Comparison of ENCODE assay signal across 28 mouse cellular contexts in the genomic region with DNA sequence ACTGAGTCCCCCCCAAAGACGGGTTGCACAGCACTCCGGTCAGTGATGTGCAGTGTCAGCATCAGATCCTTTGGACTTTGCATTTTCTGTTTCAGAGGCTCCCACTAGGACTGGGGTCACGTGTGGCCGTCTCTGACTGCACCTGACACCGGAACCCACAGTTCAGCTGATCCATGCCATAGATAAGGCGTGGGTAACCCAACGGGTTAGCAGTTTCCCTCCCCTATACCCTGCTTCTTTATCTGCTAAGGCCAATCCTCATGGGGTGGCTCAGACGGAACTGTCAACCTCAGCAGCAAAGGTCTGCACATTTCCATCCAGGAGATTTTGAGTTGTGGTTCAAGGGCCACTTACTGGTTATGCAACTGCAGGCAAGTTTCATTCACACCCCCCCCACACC. TPM values are rescaled to one million over a fixed set of nuclear protein-coding genes. Genes with fewer than 3 reads are reported as not detected.
DNase-seq lines count a peak whose midpoint lies in the region; ATAC-seq and TF ChIP-seq lines count a peak whose summit lies in the region.
"Had no signal": no experiment of that assay in that cellular context is flagged by ENCODE, and none has a peak within 500 bp of the region (broad histone marks: within the 10 kb centered on the region; RNA-seq: fewer than 3 reads in every experiment).

No protein-coding gene starts in this region.

- no peak overlapping the region for H3K27ac ChIP-seq in kidney, embryonic 16.5 days (ENCODE audit: low read length)
- peak overlapping the region; percentile 14 for H3K27ac ChIP-seq in MEL (ENCODE audit: control insufficient read depth, low read depth, low read length)
- H3K27ac ChIP-seq in kidney, postnatal 0 days, result no peak overlapping the region
- H3K27ac ChIP-seq in liver, embryonic 13.5 days, result 0 out of 2 replicates have a peak overlapping the region, but pooled peaks have one; percentile 1
- H3K27ac ChIP-seq: forebrain, embryonic 10.5 days; heart, adult 2 months; heart, embryonic 13.5 days; hindbrain, postnatal 0 days; limb, embryonic 15.5 days; midbrain, embryonic 13.5 days had no signal

- 82% methylated on average over 8 of the region's 8 CpGs for WGBS in kidney, embryonic 16.5 days
- WGBS in kidney, postnatal 0 days, result 79% methylated on average over 8 of the region's 8 CpGs
- WGBS in liver, embryonic 13.5 days (ENCODE audit: insufficient replicate concordance), result 28% methylated on average over 8 of the region's 8 CpGs

- no peak overlapping the region for H3K4me3 ChIP-seq in kidney, embryonic 16.5 days (ENCODE audit: low read length)
- H3K4me3 ChIP-seq in MEL (ENCODE audit: control insufficient read depth in 1 of 2, insufficient read depth in 1 of 2, low read depth in 2 of 2, low read length in 2 of 2), result no peak overlapping the region
- H3K4me3 ChIP-seq in kidney, postnatal 0 days (replicated peaks; ENCODE audit: low read depth, low read length), result no peak overlapping the region
- no peak overlapping the region for H3K4me3 ChIP-seq in liver, embryonic 13.5 days (replicated peaks)
- H3K4me3 ChIP-seq: forebrain, embryonic 10.5 days; heart, adult 2 months; heart, embryonic 13.5 days; limb, embryonic 15.5 days; midbrain, embryonic 13.5 days had no signal

- TF ChIP-seq CTCF in MEL (IDR thresholded peaks at IDR 0.05 in 2 of 3, conservative IDR thresholded peaks at IDR 0.05 in 1 of 3; ENCODE audit: control insufficient read depth in 1 of 3, insufficient read depth in 1 of 3, low read depth in 2 of 3, low read length in 3 of 3, poor library complexity in 1 of 3, severe bottlenecking in 1 of 3), result no peak
- TF ChIP-seq CTCF in kidney, postnatal 0 days (IDR thresholded peaks at IDR 0.05; ENCODE audit: low read depth), result no peak

- H3K27me3 ChIP-seq in kidney, embryonic 16.5 days (ENCODE audit: insufficient read depth, low read length), result no peaks in the 10 kb centered on the region
- no peaks in the 10 kb centered on the region for H3K27me3 ChIP-seq in MEL (ENCODE audit: control insufficient read depth in 1 of 2, insufficient read depth in 2 of 2, low read length in 2 of 2)
- no peaks in the 10 kb centered on the region for H3K27me3 ChIP-seq in kidney, postnatal 0 days (ENCODE audit: insufficient read depth, low read length)
- no peaks in the 10 kb centered on the region for H3K27me3 ChIP-seq in liver, embryonic 13.5 days
- H3K27me3 ChIP-seq: heart, embryonic 13.5 days; limb, embryonic 15.5 days; midbrain, embryonic 13.5 days had no signal

- peaks cover 5% of the 10 kb centered on the region for H3K36me3 ChIP-seq in kidney, embryonic 16.5 days (ENCODE audit: insufficient read depth, low read length)
- H3K36me3 ChIP-seq in MEL (ENCODE audit: control insufficient read depth in 1 of 2, insufficient read depth in 2 of 2, low read length in 2 of 2), result peaks cover 7 to 15% of the 10 kb centered on the region in 2 experiments
- H3K36me3 ChIP-seq in kidney, postnatal 0 days (ENCODE audit: insufficient read depth, low read length), result no peaks in the 10 kb centered on the region; the same call in 1 of the 2 replicates
- peaks cover 12% of the 10 kb centered on the region for H3K36me3 ChIP-seq in liver, embryonic 13.5 days

- no peak for ATAC-seq in kidney, embryonic 16.5 days (ENCODE audit: low FRiP score, low TSS enrichment)
- ATAC-seq in kidney, postnatal 0 days (replicated peaks; ENCODE audit: low FRiP score, low read depth), result 0 out of 2 replicates have a peak, but pooled peaks have one; percentile 9
- ATAC-seq in liver, embryonic 13.5 days (ENCODE audit: low read depth), result no peak
- ATAC-seq: forebrain, embryonic 16.5 days; hindbrain, postnatal 0 days; midbrain, embryonic 13.5 days had no signal

- TF ChIP-seq EP300 in MEL (IDR thresholded peaks at IDR 0.05; ENCODE audit: low read depth in 1 of 2, low read length in 2 of 2), result peak in 1 of 2 experiments; percentile 48; a peak in 3 of 4 replicates

- no peak overlapping the region for H3K9ac ChIP-seq in kidney, embryonic 16.5 days (replicated peaks; ENCODE audit: low read length)
- H3K9ac ChIP-seq in MEL (ENCODE audit: control insufficient read depth, low read depth, low read length, poor library complexity, severe bottlenecking), result peak overlapping the region; percentile 2; the same call in 1 of the 2 replicates
- H3K9ac ChIP-seq in kidney, postnatal 0 days (ENCODE audit: low read depth, low read length), result no peak overlapping the region
- H3K9ac ChIP-seq in liver, embryonic 13.5 days, result no peak overlapping the region
- H3K9ac ChIP-seq: heart, embryonic 13.5 days; limb, embryonic 15.5 days; lung, embryonic 14.5 days; midbrain, embryonic 13.5 days had no signal

- TF ChIP-seq POLR2A in MEL (IDR thresholded peaks at IDR 0.05; ENCODE audit: control insufficient read depth in 1 of 2, insufficient read depth in 1 of 2, low read depth in 1 of 2, low read length in 2 of 2, poor library complexity in 1 of 2), result no peak

- TF ChIP-seq RAD21 in MEL (IDR thresholded peaks at IDR 0.05; ENCODE audit: low read depth, low read length), result no peak

- no peak overlapping the region for H3K4me2 ChIP-seq in kidney, embryonic 16.5 days (replicated peaks; ENCODE audit: low read depth, low read length)
- H3K4me2 ChIP-seq in kidney, postnatal 0 days (ENCODE audit: low read length), result no peak overlapping the region
- H3K4me2 ChIP-seq in liver, embryonic 13.5 days, result no peak overlapping the region
- H3K4me2 ChIP-seq: heart, embryonic 13.5 days; limb, embryonic 15.5 days; lung, embryonic 14.5 days; midbrain, embryonic 13.5 days had no signal

- peaks cover 18% of the 10 kb centered on the region for H3K79me2 ChIP-seq in MEL (ENCODE audit: control insufficient read depth, insufficient read depth, low read length, poor library complexity)

- H3K4me1 ChIP-seq in kidney, embryonic 16.5 days (ENCODE audit: insufficient read depth, low read length), result peaks cover 11% of the 10 kb centered on the region
- peaks cover 0 to 17% of the 10 kb centered on the region in 2 experiments; a peak in 2 of 4 replicates for H3K4me1 ChIP-seq in MEL (ENCODE audit: control insufficient read depth in 1 of 2, insufficient read depth in 2 of 2, low read length in 2 of 2)
- peaks cover 5% of the 10 kb centered on the region for H3K4me1 ChIP-seq in kidney, postnatal 0 days (replicated peaks; ENCODE audit: insufficient read depth, low read length)
- H3K4me1 ChIP-seq in liver, embryonic 13.5 days (replicated peaks), result peaks cover 43% of the 10 kb centered on the region

- no peaks in the 10 kb centered on the region for H3K9me3 ChIP-seq in kidney, embryonic 16.5 days (ENCODE audit: low read length)
- H3K9me3 ChIP-seq in MEL (replicated peaks; ENCODE audit: insufficient read depth, low read length), result no peaks in the 10 kb centered on the region
- no peaks in the 10 kb centered on the region for H3K9me3 ChIP-seq in kidney, postnatal 0 days (replicated peaks; ENCODE audit: low read length)
- H3K9me3 ChIP-seq in liver, embryonic 13.5 days (replicated peaks), result no peaks in the 10 kb centered on the region
- H3K9me3 ChIP-seq: forebrain, embryonic 10.5 days; G1E; heart, embryonic 13.5 days; limb, embryonic 15.5 days; midbrain, embryonic 13.5 days had no signal

- peak; percentile 61 to 72 for DNase-seq in kidney, adult 8-10 months
- DNase-seq in MEL (ENCODE audit: low read depth, low spot score), result peak; percentile 57
- no peak for DNase-seq in kidney, postnatal 0 days (ENCODE audit: low spot score)
- DNase-seq in liver, embryonic 13.5 days, result no peak
- DNase-seq in frontal cortex, postnatal 14 days (ENCODE audit: low spot score in 2 of 2), result no peak
- no peak for DNase-seq in cerebellum, postnatal 36 days
- DNase-seq in urinary bladder, adult 2 months (ENCODE audit: low spot score), result no peak
- DNase-seq: adrenal gland, adult 8-10 months; cerebellum, adult 11-12 months; cerebellum, postnatal 10 days; gastrocnemius, postnatal 14 days; heart, adult 2 months; heart, postnatal 14 days; layer of hippocampus, postnatal 36 days; left cerebral cortex, postnatal 4 days; lung, embryonic 14.5 days; right cerebral cortex, postnatal 14 days; spleen, adult 18-20 months had no signal

RNA-seq across cellular contexts. Expression of gene Rab42, which starts 2.1 kb away (rescaled TPM):
- 3.9 and 4.1 TPM in 2 replicates for polyA plus RNA-seq in kidney, embryonic 16.5 days (2015; fragmentation: Nextera tagmentation; extraction: Ambion mirVana)
- 0.52 and 0.85 TPM in 2 replicates for total RNA-seq in MEL (2012; rRNA removed)
- under 1 TPM in 1 of 2 experiments, not detected in 1; 0.40 TPM for polyA plus RNA-seq in MEL (2012; ENCODE audit: insufficient read depth in 1 of 2, insufficient read length in 2 of 2, low read depth in 1 of 2, low replicate concordance in 2 of 2, missing spikeins in 1 of 2)
- 2.4 and 3.0 TPM in 2 replicates for polyA plus RNA-seq in kidney, postnatal 0 days (2015; fragmentation: Nextera tagmentation; extraction: Ambion mirVana)
- 0.44 and 1.2 TPM in 2 replicates for polyA plus RNA-seq in liver, embryonic 13.5 days (2015; fragmentation: Nextera tagmentation; extraction: Ambion mirVana)
- polyA plus RNA-seq in urinary bladder, adult 2 months (2012; rRNA removed), result 2.3 and 3.6 TPM in 2 replicates
- total RNA-seq: G1E; megakaryocyte, adult 5-6 weeks; monocyte, adult 5-6 weeks had no signal

RNA-seq across cellular contexts. Expression of gene Trnau1ap, which starts 24.1 kb away (rescaled TPM):
- polyA plus RNA-seq in kidney, embryonic 16.5 days (2015; fragmentation: Nextera tagmentation; extraction: Ambion mirVana), result 75.8 and 77.0 TPM in 2 replicates
- 110 and 117 TPM in 2 replicates for total RNA-seq in MEL (2012; rRNA removed)
- polyA plus RNA-seq in MEL (2012; ENCODE audit: insufficient read depth in 1 of 2, insufficient read length in 2 of 2, low read depth in 1 of 2, low replicate concordance in 2 of 2, missing spikeins in 1 of 2), result 100 to 1,000 TPM in 1 of 2 experiments, not detected in 1; 102 TPM
- polyA plus RNA-seq in kidney, postnatal 0 days (2015; fragmentation: Nextera tagmentation; extraction: Ambion mirVana), result 70.3 and 72.8 TPM in 2 replicates
- polyA plus RNA-seq in liver, embryonic 13.5 days (2015; fragmentation: Nextera tagmentation; extraction: Ambion mirVana), result 43.1 and 45.3 TPM in 2 replicates
- 12.3 and 22.9 TPM in 2 replicates for polyA plus RNA-seq in urinary bladder, adult 2 months (2012; rRNA removed)

RNA-seq across cellular contexts. Expression of gene Taf12, which starts 31.1 kb away (rescaled TPM):
- 42.9 and 45.7 TPM in 2 replicates for polyA plus RNA-seq in kidney, embryonic 16.5 days (2015; fragmentation: Nextera tagmentation; extraction: Ambion mirVana)
- total RNA-seq in MEL (2012; rRNA removed), result 56.7 and 62.6 TPM in 2 replicates
- 10 to 100 TPM in 1 of 2 experiments, not detected in 1; 76.4 TPM for polyA plus RNA-seq in MEL (2012; ENCODE audit: insufficient read depth in 1 of 2, insufficient read length in 2 of 2, low read depth in 1 of 2, low replicate concordance in 2 of 2, missing spikeins in 1 of 2)
- 38.1 and 39.0 TPM in 2 replicates for polyA plus RNA-seq in kidney, postnatal 0 days (2015; fragmentation: Nextera tagmentation; extraction: Ambion mirVana)
- 53.3 and 62.2 TPM in 2 replicates for polyA plus RNA-seq in liver, embryonic 13.5 days (2015; fragmentation: Nextera tagmentation; extraction: Ambion mirVana)
- 19.4 and 23.4 TPM in 2 replicates for polyA plus RNA-seq in urinary bladder, adult 2 months (2012; rRNA removed)

RNA-seq across cellular contexts. Expression of gene Gmeb1, which starts 43.9 kb away (rescaled TPM):
- 39.3 and 45.1 TPM in 2 replicates for polyA plus RNA-seq in kidney, embryonic 16.5 days (2015; fragmentation: Nextera tagmentation; extraction: Ambion mirVana)
- total RNA-seq in MEL (2012; rRNA removed), result 9.9 and 12.0 TPM in 2 replicates
- polyA plus RNA-seq in MEL (2012; ENCODE audit: insufficient read depth in 1 of 2, insufficient read length in 2 of 2, low read depth in 1 of 2, low replicate concordance in 2 of 2, missing spikeins in 1 of 2), result 10 to 100 TPM in 1 of 2 experiments, not detected in 1; 29.6 TPM
- polyA plus RNA-seq in kidney, postnatal 0 days (2015; fragmentation: Nextera tagmentation; extraction: Ambion mirVana), result 21.9 and 24.3 TPM in 2 replicates
- polyA plus RNA-seq in liver, embryonic 13.5 days (2015; fragmentation: Nextera tagmentation; extraction: Ambion mirVana), result 16.9 and 17.3 TPM in 2 replicates
- polyA plus RNA-seq in urinary bladder, adult 2 months (2012; rRNA removed), result 9.7 and 12.1 TPM in 2 replicates

RNA-seq across cellular contexts. Expression of gene Rcc1, which starts 48.1 kb away (rescaled TPM):
- 89.6 and 92.7 TPM in 2 replicates for polyA plus RNA-seq in kidney, embryonic 16.5 days (2015; fragmentation: Nextera tagmentation; extraction: Ambion mirVana)
- total RNA-seq in MEL (2012; rRNA removed), result 137 and 147 TPM in 2 replicates
- polyA plus RNA-seq in MEL (2012; ENCODE audit: insufficient read depth in 1 of 2, insufficient read length in 2 of 2, low read depth in 1 of 2, low replicate concordance in 2 of 2, missing spikeins in 1 of 2), result 100 to 1,000 TPM in 1 of 2 experiments, 10 to 100 TPM in 1; 83.6 to 186 TPM
- polyA plus RNA-seq in kidney, postnatal 0 days (2015; fragmentation: Nextera tagmentation; extraction: Ambion mirVana), result 40.0 and 45.9 TPM in 2 replicates
- polyA plus RNA-seq in liver, embryonic 13.5 days (2015; fragmentation: Nextera tagmentation; extraction: Ambion mirVana), result 79.4 and 80.2 TPM in 2 replicates
- 7.5 and 8.7 TPM in 2 replicates for polyA plus RNA-seq in urinary bladder, adult 2 months (2012; rRNA removed)

Comparison
In these comparisons a context has a peak if more than half of its experiments do, and no peak if none do; other contexts are left out.
1. DNase-seq: peak in kidney, adult 8-10 months (2 of 2) and MEL (single experiment); none in kidney, postnatal 0 days (single experiment), liver, embryonic 13.5 days (single experiment), frontal cortex, postnatal 14 days (0 of 2), cerebellum, postnatal 36 days (0 of 2) and urinary bladder, adult 2 months (single experiment).
2. H3K27ac ChIP-seq: peak in MEL (single experiment) and liver, embryonic 13.5 days (single experiment); none in kidney, embryonic 16.5 days (single experiment) and kidney, postnatal 0 days (single experiment).